Mouse (Mus musculus) lung, postnatal 4 days (tissue): ENCODE data around the gene Gm8362.
"Not testable (repeated sequence)": the region's sequence is repeated elsewhere in the genome, so short reads cannot be mapped to it uniquely, and the experiment has no call there.

Experiments used
- DNase-seq, 2 experiments: peaks; one replicate each; pipeline ENCODE4 v3.0.0; 2021

Gene Gm8362

DNA sequence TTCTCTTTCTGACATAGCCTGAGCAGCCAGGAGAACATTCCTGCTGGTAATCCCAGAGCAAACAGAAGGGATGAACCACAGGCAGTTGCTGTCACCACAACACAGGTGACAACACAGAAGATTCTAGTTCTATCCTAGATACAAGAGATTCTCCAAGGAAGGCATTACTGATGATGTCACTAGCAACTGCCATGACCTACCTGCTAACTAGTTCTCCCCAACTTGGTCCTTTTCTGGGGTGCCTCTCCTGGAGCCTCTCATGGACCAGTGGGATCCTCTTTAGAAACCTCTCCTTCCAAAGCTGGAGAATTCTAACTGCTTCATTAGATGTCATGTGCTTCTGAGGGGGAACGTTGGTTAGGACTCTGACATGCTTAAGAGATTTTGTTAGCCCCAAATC lies at the start of gene Gm8362:
Gm8362 (minus strand) TSS at position 101 of the 400 bp plus-strand sequence.
- DNase-seq, result not testable (repeated sequence)

DNA sequence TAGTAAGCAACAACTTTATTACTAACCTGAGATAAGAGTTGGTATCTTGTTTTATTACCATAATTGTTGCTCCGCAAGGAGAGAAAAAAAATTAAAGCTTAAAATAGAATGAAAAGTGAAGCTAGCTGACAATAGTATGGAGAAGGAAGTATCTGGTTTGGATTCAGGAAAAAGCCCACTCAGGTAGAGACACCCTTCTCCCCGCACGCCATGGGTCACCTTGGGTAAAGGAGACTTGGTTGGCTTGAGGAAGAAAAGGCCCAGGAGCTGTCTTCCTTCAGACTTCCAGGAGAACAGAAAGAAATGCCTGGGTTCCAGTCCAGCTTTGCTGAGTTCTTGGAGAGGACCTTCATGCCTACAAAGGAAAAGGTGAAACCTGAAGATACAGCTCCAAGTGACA lies 49.1 kb upstream of the Gm8362 start:
- DNase-seq, result not testable (repeated sequence)

DNA sequence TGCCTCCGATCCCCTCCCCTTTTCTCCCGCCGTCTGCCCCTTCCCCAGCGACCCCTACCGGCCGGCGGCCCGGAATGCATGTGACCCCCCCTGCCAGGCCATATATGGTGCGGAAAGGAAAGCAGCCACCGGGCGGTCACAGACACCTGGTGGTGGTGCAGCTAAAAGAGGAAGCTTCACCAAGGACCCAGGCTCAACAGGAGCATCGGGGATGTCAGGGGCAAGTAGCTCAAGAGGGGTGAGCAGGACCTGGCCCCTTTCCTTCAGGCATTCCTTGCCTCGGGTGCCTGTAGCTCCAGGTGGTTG lies 17.0 kb downstream of the Gm8362 start:
- peak in 1 of 2 experiments; percentile 3 for DNase-seq

DNA sequence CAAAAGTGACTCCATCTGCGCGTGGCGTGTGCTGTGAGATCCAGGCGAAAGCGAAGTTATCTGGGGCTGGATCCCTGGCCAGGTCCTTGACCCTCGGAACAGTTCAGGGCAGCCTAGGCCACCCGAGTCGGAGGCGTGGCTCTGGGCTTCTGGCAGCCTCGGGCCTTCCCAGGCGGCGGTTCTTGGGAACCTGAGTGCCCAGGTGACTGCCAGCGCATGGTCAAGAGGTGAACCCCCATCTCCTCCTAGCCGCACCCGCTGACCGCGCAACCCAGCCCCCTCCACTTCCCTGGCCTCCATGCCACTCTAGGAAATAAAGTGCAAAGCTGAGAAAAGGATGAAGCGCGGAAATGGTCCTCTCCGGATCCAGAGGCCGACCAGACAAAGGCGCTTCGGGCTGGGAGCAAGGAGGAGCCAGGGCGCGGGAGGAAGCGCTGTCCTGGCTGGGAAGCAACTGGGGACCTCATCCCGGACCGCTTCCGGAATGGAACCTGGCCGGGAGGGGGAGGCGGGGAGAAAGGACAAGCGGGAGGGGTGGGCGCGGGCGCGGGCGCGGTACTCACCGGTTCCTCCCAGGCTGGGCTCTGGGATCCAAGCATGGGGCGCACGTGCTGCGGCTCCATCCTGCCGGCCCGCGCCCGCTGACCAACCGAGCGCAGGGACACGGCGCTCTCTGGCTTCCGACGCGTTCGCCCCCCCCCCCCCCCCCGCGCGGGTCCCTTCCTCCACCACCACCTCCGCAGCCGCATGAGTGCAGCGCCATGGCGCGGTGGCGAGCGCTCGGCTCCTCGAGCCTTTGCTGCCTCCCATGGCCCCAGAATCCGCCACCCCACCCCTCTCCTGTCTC lies 17.6 kb downstream of the Gm8362 start:
- peak; percentile 4 to 35 for DNase-seq

DNA sequence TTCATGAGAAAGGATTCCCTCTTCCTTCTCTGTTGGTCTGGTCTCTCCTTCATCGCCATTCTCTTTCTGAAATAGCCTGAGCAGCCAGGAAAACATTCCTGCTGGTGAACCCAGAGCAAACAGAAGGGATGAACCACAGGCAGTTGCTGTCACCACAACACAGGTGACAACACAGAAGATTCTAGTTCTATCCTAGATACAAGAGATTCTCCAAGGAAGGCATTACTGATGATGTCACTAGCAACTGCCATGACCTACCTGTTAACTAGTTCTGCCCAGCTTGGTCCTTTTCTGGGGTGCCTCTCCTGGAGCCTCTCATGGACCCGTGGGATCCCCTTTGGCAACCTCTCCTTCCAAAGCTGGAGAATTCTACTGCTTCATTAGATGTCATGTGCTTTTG lies 32.0 kb downstream of the Gm8362 start, which contains the start of gene Gm3636:
Gm3636 (minus strand) TSS at position 101 of the 400 bp plus-strand sequence.
- not testable (repeated sequence) for DNase-seq

DNA sequence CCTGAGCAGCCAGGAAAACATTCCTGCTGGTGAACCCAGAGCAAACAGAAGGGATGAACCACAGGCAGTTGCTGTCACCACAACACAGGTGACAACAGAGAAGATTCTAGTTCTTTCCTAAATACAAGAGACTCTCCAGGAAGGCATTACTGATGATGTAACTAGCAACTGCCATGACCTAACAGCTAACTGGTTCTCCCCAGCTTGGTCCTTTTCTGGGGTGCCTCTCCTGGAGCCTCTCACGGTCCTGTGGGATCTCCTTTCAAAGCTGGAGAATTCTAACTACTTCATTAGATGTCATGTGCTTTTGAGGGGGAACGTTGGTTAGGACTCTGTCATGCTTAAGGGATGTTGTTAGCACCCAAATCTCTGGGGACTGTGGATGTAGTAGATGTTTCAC lies 54.1 kb downstream of the Gm8362 start, which contains the start of gene Gm8050:
Gm8050 (minus strand) TSS at position 101 of the 400 bp plus-strand sequence.
- DNase-seq, result not testable (repeated sequence)
